Mouse (Mus musculus) olfactory bulb, adult 2 months (tissue): Measurements from ENCODE around the gene Prkcsh.

Experiments used
- CTCF ChIP-seq: fragments of 200-500 bp; IDR thresholded peaks from 2 replicates; pipeline ENCODE4 v1.5.1; 2012; ENCODE audit warnings: low read depth, mild to moderate bottlenecking, low read length, moderate library complexity; ENCODE audit not compliant: insufficient read depth
- POLR2A ChIP-seq: fragments of 200-500 bp; IDR thresholded peaks from 2 replicates; pipeline ENCODE4 v1.6.1; 2012; ENCODE audit warnings: mild to moderate bottlenecking, low read depth, low read length, moderate library complexity; ENCODE audit not compliant: insufficient read depth

DNA sequence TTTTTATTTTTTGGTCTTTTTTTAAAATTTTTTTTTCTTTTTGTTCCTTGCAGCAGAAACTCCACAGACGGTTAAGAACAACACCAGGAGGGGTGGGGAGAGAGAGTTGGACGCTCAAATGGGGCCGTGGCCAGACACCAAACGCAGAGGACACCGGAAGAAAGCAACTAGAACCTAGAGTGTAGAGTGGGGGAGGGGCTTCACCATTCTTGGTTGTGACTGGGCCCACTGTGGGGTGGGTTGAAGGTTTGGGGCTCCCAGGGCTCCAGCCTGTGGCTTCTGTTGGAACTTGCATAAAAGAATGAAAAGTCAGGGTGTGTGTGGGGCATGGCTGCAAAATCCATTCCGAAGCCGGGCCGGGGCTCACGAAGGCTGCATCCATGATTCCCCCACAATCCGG is 13.6 kb downstream of the Prkcsh start:
- TF ChIP-seq CTCF: no peak
- no peak for TF ChIP-seq POLR2A
